Mouse (Mus musculus) layer of hippocampus, adult 11-12 months (tissue): ENCODE results near the gene Gpr183.

Experiments
- DNase-seq: peaks from one replicate; pipeline ENCODE4 v3.0.0; 2022; ENCODE audit warnings: low spot score

Gpr183 gene

GRCm38 (mm10) chr14:121903381-121903876, 61.6 kb downstream of the Gpr183 start:
- no peak for DNase-seq
